Mouse (Mus musculus) liver, embryonic 13.5 days (tissue): ENCODE measurements around the gene Sbk1. TPM values are rescaled to one million over a fixed set of nuclear protein-coding genes. Genes with fewer than 3 reads are reported as not detected.
A peak's percentile ranks its signal among the peaks of the same experiment; 100 is the strongest.

Source experiments
- ATAC-seq: fragments of 200-750 bp; cut with Nextera tagmentation; 2 replicates; pipeline ENCODE4 v1.8.0; 2017; ENCODE audit warnings: low read depth, mild to moderate bottlenecking, moderate number of reproducible peaks, moderate library complexity
- DNase-seq: peaks from one replicate; pipeline ENCODE4 v3.0.0; 2022
- H3K27ac ChIP-seq: fragments of 300-500 bp; sonication (generic); 2 replicates; pipeline ENCODE4 v1.5.1; 2015; ENCODE audit warnings: moderate library complexity, mild to moderate bottlenecking, inconsistent platforms
- H3K27me3 ChIP-seq: fragments of 300-500 bp; sonication (generic); 2 replicates; pipeline ENCODE4 v1.6.1; 2015; ENCODE audit warnings: mild to moderate bottlenecking, inconsistent platforms
- H3K36me3 ChIP-seq: fragments of 300-500 bp; sonication (generic); 2 replicates; pipeline ENCODE4 v1.6.1; 2015; ENCODE audit warnings: mild to moderate bottlenecking, inconsistent platforms
- H3K4me1 ChIP-seq: fragments of 300-500 bp; sonication (generic); replicated peaks from 2 replicates; pipeline ENCODE4 v1.6.1; 2015; ENCODE audit warnings: inconsistent platforms
- H3K4me2 ChIP-seq: fragments of 300-500 bp; sonication (generic); 2 replicates; pipeline ENCODE4 v1.6.1; 2015; ENCODE audit warnings: inconsistent platforms, mild to moderate bottlenecking, moderate library complexity
- H3K4me3 ChIP-seq: fragments of 300-500 bp; sonication (generic); replicated peaks from 2 replicates; pipeline ENCODE4 v1.5.1; 2015; ENCODE audit warnings: mild to moderate bottlenecking, inconsistent platforms
- H3K9ac ChIP-seq: fragments of 300-500 bp; sonication (generic); 2 replicates; pipeline ENCODE4 v1.6.1; 2015; ENCODE audit warnings: mild to moderate bottlenecking, inconsistent platforms
- H3K9me3 ChIP-seq: fragments of 300-500 bp; sonication (generic); replicated peaks from 2 replicates; pipeline ENCODE4 v1.6.1; 2016; ENCODE audit warnings: inconsistent platforms
- WGBS: fragments of 180-500 bp; shearing (Covaris S2); methylation state at CpG from one replicate; pipeline ENCODE4 v1.1.7; 2015; ENCODE audit not compliant: insufficient replicate concordance; 5-methylcytosine and 5-hydroxymethylcytosine counted together
- polyA plus RNA-seq: library from polyadenylated mRNA; unstranded; fragments of >200 nt; fragmentation: Nextera tagmentation; extraction: Ambion mirVana; gene quantifications from 2 replicates; pipeline ENCODE4 v1.2.1, GENCODE M21; 2015

The Sbk1 gene
- 1.3 and 1.5 TPM in 2 replicates for polyA plus RNA-seq

DNA sequence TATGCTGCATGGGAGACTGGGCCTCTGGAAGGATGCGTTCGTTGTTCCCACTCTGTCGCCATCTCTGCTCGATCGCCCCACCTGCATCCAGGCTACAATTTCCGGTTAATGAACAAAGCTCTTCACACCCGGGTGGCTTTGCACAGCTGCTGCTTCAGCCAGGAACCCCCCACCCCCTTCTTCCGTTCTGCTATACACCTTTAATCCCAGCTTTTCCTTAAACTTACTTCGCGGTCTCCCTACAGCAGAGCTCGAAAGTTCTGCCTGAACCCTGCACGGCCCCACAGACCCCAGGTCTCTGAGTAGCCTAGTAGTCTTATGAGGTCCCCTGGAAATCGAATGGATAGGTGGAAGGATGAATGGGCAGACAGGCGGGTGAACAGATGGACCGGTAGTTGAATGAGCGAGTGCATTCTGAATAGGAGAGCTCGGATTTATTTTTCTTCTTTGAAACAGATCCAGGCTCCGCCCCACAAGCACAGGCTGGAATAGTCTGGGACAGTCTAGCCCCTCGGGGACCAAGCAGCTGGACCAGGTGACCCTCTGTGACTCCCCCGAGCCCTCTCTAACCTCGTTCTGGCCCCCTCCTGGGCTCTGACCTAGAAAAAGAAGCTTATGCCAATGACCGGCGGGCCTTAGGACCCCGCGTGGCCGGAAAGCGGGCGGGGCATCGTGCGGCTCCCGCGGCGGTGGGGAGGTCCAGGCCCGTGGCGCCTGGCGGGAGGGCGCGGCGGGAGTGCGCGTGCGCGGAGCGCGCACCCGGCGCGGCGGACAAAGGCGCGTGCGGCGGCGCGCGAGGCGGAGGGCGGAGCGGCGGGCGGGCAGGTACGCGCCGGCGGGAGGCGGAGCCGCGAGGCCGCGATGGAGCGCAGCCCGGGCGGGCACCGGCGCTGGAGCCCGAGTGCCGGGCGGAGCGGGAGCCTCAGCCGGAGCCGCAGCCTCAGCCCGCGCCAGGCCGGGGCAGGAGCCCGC lies at the start of gene Sbk1:
Gene Sbk1, plus strand, starts transcription at position 908 of the 972 bp plus-strand sequence.
- peak; percentile 58 for DNase-seq
- H3K4me2 ChIP-seq = peak within 1 kb of the TSS; percentile 94
- peak within 1 kb of the TSS; percentile 69 for H3K4me3 ChIP-seq
- peak within 1 kb of the TSS; percentile 74 for H3K9ac ChIP-seq
- H3K4me1 ChIP-seq = peaks cover 33% of the 10 kb centered on the region
- ATAC-seq = peak; percentile 81
- no peaks in the 10 kb centered on the region for H3K36me3 ChIP-seq
- no peaks in the 10 kb centered on the region for H3K9me3 ChIP-seq
- 2% methylated on average over 76 of the region's 85 CpGs for WGBS
- peaks cover 96% of the 10 kb centered on the region for H3K27me3 ChIP-seq
- peak within 1 kb of the TSS; percentile 23; the same call in 1 of the 2 replicates for H3K27ac ChIP-seq

DNA sequence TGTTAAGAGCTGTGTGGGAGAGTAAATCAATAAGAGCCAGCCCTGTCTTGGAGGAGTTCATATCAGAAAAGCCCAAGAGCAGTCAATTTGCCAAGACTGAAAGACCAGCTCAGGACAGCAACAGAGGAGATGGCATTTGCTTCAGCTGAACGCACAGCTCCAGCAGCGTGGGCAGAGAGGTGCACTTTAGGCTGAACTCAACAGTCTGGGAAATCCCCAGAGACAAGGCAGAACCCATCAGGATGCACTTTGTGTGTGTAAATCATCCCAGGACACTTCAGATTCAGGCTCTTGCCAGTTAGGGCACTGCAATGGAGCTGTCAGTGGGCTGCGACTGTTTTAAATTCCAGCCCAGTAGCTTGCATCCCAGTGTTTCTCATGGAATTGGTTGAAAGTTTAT lies 49.7 kb upstream of the Sbk1 start:
- H3K4me2 ChIP-seq = no peak overlapping the region
- no peak overlapping the region for H3K27ac ChIP-seq
- no peaks in the 10 kb centered on the region for H3K36me3 ChIP-seq
- no peaks in the 10 kb centered on the region for H3K4me1 ChIP-seq
- no peak overlapping the region for H3K4me3 ChIP-seq
- no peak for ATAC-seq
- no peaks in the 10 kb centered on the region for H3K9me3 ChIP-seq
- DNase-seq = no peak
- WGBS = 70% methylated on average over 3 of the region's 3 CpGs
- no peak overlapping the region for H3K9ac ChIP-seq
- H3K27me3 ChIP-seq = no peaks in the 10 kb centered on the region

DNA sequence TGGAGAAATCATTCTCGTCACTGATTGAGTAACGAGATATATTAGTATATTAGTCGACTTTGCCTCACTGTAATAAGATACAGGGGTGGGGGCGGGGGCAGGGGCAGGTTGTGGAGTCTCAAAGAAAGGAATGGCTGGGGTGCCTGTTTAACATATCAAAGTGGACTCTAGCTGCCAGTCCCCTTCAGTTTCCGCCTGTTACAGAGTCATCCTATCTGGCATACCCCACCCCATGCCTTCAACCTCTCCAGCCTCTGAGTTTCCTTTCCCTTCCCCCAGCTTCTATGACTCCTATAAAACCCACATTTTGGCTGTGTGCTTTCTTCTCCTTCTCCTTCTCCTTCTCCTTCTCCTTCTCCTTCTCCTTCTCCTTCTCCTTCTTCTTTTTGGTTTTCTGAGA lies 46.3 kb upstream of the Sbk1 start:
- DNase-seq = no peak
- Histone ChIP-seq H3K9me3 (no peaks in the 10 kb centered on the region), H3K27me3 (no peaks in the 10 kb centered on the region), H3K27ac (no peak overlapping the region), H3K4me2 (no peak overlapping the region), H3K4me3 (no peak overlapping the region), H3K4me1 (0 out of 2 replicates have a peak, but pooled peaks cover 2% of the 10 kb centered on the region), H3K36me3 (no peaks in the 10 kb centered on the region), H3K9ac (no peak overlapping the region)
- ATAC-seq = no peak
- WGBS = 39% methylated on average over 5 of the region's 5 CpGs

DNA sequence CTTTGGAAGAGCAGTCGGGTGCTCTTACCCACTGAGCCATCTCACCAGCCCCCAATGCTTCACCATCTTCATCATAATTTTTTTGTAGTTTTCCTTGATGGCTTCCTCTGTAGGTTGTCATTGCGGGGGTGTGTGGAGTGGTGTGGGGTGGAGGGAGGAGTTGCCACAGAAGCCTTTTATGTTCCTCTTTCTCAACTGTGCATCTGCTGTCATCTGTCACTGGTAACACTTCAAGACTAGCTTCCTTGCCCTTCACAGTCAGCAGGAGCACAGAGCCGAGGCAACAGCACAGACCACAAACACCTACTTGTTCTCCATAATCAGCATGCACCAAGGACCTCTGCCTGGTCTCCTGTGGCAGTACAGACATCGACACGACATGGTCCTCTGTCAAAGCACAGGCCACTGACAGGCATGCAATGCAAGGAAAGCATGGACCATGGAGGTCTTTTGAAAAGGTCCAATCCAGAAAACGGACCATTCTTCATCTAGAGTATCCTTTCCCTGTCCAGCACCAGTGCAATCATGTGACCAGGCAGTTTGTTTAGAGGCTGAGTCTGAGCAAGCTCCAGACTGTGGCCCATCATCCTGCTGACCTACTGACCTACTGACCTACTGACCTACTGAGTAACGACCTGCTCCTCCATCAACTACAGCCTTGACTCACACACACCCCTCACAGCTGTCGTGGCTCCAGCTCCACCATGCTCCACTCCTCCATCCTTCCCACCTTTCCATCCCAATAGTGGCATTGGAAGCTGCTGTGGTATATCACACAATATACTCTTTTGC lies 41.9 kb upstream of the Sbk1 start:
- Histone ChIP-seq H3K36me3 (no peaks in the 10 kb centered on the region), H3K9me3 (no peaks in the 10 kb centered on the region), H3K9ac (no peak overlapping the region), H3K27me3 (no peaks in the 10 kb centered on the region), H3K4me2 (no peak overlapping the region), H3K27ac (no peak overlapping the region), H3K4me3 (no peak overlapping the region), H3K4me1 (0 out of 2 replicates have a peak, but pooled peaks cover 11% of the 10 kb centered on the region)
- WGBS = 24% methylated on average over 8 of the region's 8 CpGs
- DNase-seq = no peak
- ATAC-seq = peak; percentile 36; the same call in 1 of the 2 replicates

DNA sequence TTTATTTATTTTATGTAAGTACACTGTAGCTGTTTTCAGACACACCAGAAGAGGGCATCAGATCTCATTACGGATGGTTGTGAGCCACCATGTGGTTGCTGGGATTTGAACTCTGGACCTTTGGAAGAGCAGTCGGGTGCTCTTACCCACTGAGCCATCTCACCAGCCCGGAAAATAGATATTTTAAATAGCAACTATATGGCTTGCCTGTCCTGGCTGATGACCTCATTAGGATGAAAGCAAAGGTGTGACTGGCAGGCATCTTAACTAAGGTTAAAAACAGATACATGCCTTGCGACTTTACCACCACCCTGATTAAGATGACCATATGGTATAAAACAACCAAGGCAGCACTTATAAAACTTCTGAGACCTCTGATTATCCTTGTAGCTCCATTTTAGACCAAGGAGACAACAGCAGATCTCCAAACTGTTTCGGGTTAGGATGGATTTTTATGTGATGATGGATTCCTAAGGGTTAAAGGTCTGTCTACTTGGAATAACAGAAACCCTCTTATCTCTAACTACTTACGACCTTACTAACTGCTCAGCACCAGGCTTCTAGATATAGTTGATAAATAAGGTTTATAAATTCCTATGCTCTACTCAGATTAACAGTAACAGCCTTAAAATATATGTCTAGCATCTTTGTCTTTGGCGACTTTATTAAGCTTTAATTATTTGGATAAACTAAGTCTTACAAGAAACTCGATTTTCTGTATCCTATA lies 39.9 kb upstream of the Sbk1 start:
- H3K27me3 ChIP-seq = no peaks in the 10 kb centered on the region
- no peaks in the 10 kb centered on the region for H3K9me3 ChIP-seq
- no peak overlapping the region for H3K27ac ChIP-seq
- H3K4me2 ChIP-seq = no peak overlapping the region
- WGBS = 46% methylated on average over 7 of the region's 8 CpGs
- DNase-seq (no peak), ATAC-seq (no peak)
- no peak overlapping the region for H3K4me3 ChIP-seq
- H3K9ac ChIP-seq = no peak overlapping the region
- peaks cover 29% of the 10 kb centered on the region for H3K4me1 ChIP-seq
- H3K36me3 ChIP-seq = no peaks in the 10 kb centered on the region

DNA sequence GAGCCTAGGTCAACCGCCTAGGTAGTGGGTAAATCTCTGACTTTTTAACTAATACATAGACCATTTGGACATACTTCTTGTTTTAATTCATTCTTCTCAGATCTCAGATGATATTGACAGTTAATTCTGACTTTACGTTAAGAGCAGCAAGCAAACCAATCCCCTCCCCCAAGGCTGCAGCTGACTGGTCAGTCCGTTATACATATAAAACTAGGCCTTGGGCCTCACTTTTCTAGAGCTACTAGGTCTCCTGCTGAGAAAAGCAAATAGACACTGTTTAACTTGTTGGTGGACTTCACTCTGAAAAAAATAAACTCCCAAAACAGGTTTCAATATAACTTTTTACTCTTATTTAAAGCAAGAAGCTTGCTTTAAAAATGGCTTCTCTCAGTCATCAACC lies 37.8 kb upstream of the Sbk1 start:
- H3K27ac ChIP-seq = no peak overlapping the region
- H3K4me1 ChIP-seq = peaks cover 30% of the 10 kb centered on the region
- H3K27me3 ChIP-seq = no peaks in the 10 kb centered on the region
- no peaks in the 10 kb centered on the region for H3K9me3 ChIP-seq
- ATAC-seq = no peak
- WGBS = 71% methylated on average over 3 of the region's 3 CpGs
- no peak overlapping the region for H3K4me2 ChIP-seq
- H3K36me3 ChIP-seq = no peaks in the 10 kb centered on the region
- H3K4me3 ChIP-seq = no peak overlapping the region
- no peak for DNase-seq
- H3K9ac ChIP-seq = no peak overlapping the region

DNA sequence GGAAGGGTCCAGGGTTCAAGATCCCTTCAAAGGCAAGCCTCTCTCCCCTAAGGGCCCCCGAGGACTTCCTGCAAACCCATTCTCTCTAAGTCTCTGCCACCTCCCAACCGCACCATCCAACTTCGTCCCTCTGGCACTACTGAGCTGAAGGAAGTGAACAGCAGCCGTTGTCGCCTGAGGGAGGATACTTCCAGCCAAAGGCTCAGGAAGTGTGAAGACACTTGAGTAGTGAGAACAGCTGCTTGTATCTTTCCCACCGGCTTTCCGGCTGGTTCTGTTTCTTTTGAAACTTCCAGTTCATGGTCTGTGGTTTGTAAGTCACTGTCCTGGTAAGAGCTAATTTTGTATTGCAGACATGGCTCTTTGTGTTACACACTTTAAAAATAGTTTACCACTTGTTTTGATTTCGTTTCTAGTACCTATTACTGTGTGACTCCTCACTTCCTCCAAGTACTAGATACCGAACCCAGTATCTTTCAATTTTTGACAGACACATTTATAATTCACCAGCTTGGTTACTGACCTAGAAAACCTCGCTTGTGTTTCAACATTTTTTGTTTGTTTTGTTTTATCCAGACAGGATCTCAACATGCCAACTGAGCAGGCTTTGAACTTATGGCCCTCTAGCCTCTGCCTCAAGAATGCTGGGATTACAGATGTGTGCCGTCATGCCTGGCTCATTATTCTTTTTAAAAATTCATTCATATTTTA lies 36.2 kb upstream of the Sbk1 start:
- ATAC-seq (no peak), DNase-seq (no peak)
- no peaks in the 10 kb centered on the region for H3K9me3 ChIP-seq
- H3K4me2 ChIP-seq = no peak overlapping the region
- no peak overlapping the region for H3K4me3 ChIP-seq
- no peaks in the 10 kb centered on the region for H3K36me3 ChIP-seq
- no peak overlapping the region for H3K27ac ChIP-seq
- 24% methylated on average over 11 of the region's 11 CpGs for WGBS
- no peaks in the 10 kb centered on the region for H3K27me3 ChIP-seq
- H3K4me1 ChIP-seq = peaks cover 32% of the 10 kb centered on the region
- no peak overlapping the region for H3K9ac ChIP-seq

DNA sequence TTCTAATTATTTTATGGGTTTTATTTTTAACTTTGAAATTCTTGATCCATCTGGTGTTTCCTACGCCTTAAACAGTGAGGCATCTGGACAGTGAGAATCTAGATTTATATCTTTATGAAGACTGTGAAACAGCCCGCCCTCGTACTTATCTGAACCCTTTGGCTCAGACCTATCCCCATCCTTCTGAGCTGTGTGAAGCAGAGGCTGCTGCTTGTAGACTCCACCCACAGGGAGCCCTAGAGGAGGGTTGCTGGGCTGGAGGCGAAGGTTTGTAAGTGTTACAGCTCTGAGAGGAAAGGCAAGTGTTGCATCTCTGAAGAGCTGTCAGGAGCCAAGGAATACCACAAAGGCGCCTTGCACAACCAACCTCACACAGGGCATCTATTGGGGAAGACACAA lies 35.6 kb upstream of the Sbk1 start:
- Histone ChIP-seq H3K4me2 (no peak overlapping the region), H3K27ac (no peak overlapping the region), H3K27me3 (no peaks in the 10 kb centered on the region), H3K9me3 (no peaks in the 10 kb centered on the region), H3K4me3 (no peak overlapping the region), H3K36me3 (no peaks in the 10 kb centered on the region), H3K9ac (no peak overlapping the region), H3K4me1 (peaks cover 32% of the 10 kb centered on the region)
- DNase-seq (no peak), ATAC-seq (peak; percentile 66)
- 32% methylated on average over 5 of the region's 5 CpGs for WGBS

DNA sequence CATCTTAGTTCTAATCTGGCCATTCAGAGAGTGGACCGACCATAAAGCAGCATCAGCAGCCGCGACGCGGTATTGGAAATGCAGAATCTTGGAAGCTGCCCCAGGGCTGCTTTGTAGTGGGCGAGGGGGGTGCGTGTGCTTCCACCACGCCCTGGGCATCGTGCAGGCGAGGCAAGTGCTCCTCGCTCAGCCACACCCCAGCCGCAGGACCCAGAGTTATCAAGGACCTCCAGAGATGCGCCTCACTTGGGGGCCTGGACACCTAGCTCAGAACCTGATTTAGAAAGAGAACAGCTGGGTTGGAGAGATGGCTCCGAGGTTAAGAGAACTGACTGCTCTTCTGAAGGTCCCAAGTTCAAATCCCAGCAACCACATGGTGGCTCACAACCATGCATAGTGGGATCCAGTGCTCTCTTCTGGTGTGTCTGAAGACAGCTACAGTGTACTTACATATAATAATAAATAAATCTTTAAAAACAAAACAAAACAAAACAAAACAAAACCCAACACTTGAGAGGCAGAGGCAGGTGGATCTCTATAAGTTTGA lies 31.5 kb upstream of the Sbk1 start:
- Histone ChIP-seq H3K9me3 (no peaks in the 10 kb centered on the region), H3K4me2 (no peak overlapping the region), H3K27me3 (no peaks in the 10 kb centered on the region; the same call in 1 of the 2 replicates), H3K4me3 (no peak overlapping the region), H3K27ac (no peak overlapping the region), H3K4me1 (peaks cover 22% of the 10 kb centered on the region), H3K36me3 (no peaks in the 10 kb centered on the region), H3K9ac (no peak overlapping the region)
- ATAC-seq = peak; percentile 69
- WGBS = 44% methylated on average over 14 of the region's 14 CpGs
- no peak for DNase-seq

DNA sequence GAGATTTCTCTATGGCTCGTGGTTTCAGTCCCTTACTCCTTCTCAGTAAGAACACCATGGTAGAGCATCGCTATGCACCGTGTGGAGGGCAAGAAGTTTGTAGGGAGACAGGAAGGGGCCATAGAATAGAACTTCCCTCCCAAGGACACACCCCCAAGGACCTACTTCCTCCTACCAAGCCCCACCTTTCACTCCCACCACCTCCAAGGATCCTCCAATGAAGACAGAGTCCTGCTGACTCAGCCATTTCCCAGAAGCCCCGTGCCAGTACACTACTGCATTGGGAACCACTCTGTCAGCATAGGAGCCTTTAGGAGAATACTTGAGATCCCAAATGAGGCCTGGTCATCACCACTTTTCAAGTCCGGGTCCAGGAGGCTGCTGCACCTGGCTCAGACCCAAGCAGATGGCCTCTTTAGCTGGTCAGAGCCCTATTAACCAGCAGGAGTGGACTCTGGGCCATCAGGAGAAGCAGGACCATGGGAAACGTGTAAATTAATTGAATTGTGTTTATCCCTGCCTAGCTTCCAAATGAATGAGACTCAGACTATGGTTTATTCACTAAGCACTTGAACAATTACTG lies 28.2 kb upstream of the Sbk1 start:
- no peak overlapping the region for H3K4me3 ChIP-seq
- H3K4me1 ChIP-seq = peaks cover 5% of the 10 kb centered on the region
- no peak overlapping the region for H3K27ac ChIP-seq
- WGBS = 38% methylated on average over 6 of the region's 6 CpGs
- no peaks in the 10 kb centered on the region for H3K36me3 ChIP-seq
- no peak overlapping the region for H3K9ac ChIP-seq
- H3K4me2 ChIP-seq = no peak overlapping the region
- H3K9me3 ChIP-seq = no peaks in the 10 kb centered on the region
- peaks cover 10% of the 10 kb centered on the region for H3K27me3 ChIP-seq
- DNase-seq = no peak
- ATAC-seq = no peak
